ENCODE assay signal across 8 mouse cellular contexts in genomic region chr2:31381292-31381846, GRCm38 (mm10).
DNase-seq lines count a peak whose midpoint lies in the region; ATAC-seq and TF ChIP-seq lines count a peak whose summit lies in the region.

No protein-coding gene starts in this region.

- TF ChIP-seq POLR2A in CH12.LX (IDR thresholded peaks at IDR 0.05; ENCODE audit: low read depth, low read length), result no peak

- WGBS in lung, embryonic 16.5 days, result 53% methylated on average over 4 of the region's 4 CpGs

- ATAC-seq in lung, embryonic 16.5 days (ENCODE audit: low read depth), result peak; percentile 41
- ATAC-seq in monocyte, adult 5-6 weeks (replicated peaks; ENCODE audit: insufficient number of reproducible peaks, low FRiP score, low TSS enrichment, poor library complexity, severe bottlenecking), result no peak; the same call in 1 of the 2 replicates

- H3K9ac ChIP-seq in CH12.LX (ENCODE audit: insufficient read depth, low read depth), result no peak overlapping the region
- no peak overlapping the region for H3K9ac ChIP-seq in lung, embryonic 16.5 days (ENCODE audit: low read length)

- H3K27me3 ChIP-seq in CH12.LX (replicated peaks), result peaks cover 97% of the 10 kb centered on the region
- no peaks in the 10 kb centered on the region; the same call in 1 of the 2 replicates for H3K27me3 ChIP-seq in lung, embryonic 16.5 days (ENCODE audit: control insufficient read depth, insufficient read depth, low read depth, low read length)

- intact Hi-C loops in heart, postnatal 14 days (cut with DNase I), result loop anchor here (5.0 kb wide), 2 partner anchors 79 to 174 kb away; no protein-coding TSS in a partner anchor

- H3K36me3 ChIP-seq in CH12.LX (replicated peaks in 1 of 2; ENCODE audit: control insufficient read depth in 1 of 2, insufficient read depth in 1 of 2, low read length in 1 of 2), result no peaks in the 10 kb centered on the region
- H3K36me3 ChIP-seq in lung, embryonic 16.5 days (ENCODE audit: control insufficient read depth, insufficient read depth, low read length), result no peaks in the 10 kb centered on the region

- dilution Hi-C loops in CH12.LX (cut with MboI; ENCODE audit: extremely low pct_ligation_motif_present, extremely low pct_unique_long_range_greater_than_20kb, low sequenced_read_pairs), result no loop called here

- DNase-seq in CH12.LX (ENCODE audit: extremely low read depth), result peak; percentile 60
- DNase-seq in NIH3T3 (ENCODE audit: low read depth), result peak; percentile 75
- peak; percentile 92 to 94 for DNase-seq in cerebellum, postnatal 14 days
- peak; percentile 46 to 67 for DNase-seq in heart, postnatal 14 days
- DNase-seq in kidney, postnatal 36 days, result peak; percentile 41 to 68
- peak; percentile 78 for DNase-seq in retina, postnatal 1 day

- no peaks in the 10 kb centered on the region for H3K79me2 ChIP-seq in CH12.LX (replicated peaks; ENCODE audit: control insufficient read depth, extremely low read depth, insufficient read depth, poor library complexity, severe bottlenecking)

- in situ Hi-C loops in CH12.LX (cut with MboI; ENCODE audit: low pct_ligation_motif_present, low pct_unique_long_range_greater_than_20kb, low sequenced_read_pairs), result no loop called here

- no peak overlapping the region for H3K4me3 ChIP-seq in CH12.LX (replicated peaks in 1 of 3; ENCODE audit: low read depth in 2 of 3, low read length in 2 of 3, poor library complexity in 1 of 3)
- H3K4me3 ChIP-seq in lung, embryonic 16.5 days (ENCODE audit: low read length), result no peak overlapping the region

- peak; percentile 80 to 98 for TF ChIP-seq CTCF in CH12.LX (conservative IDR thresholded peaks at IDR 0.05 in 1 of 2, IDR thresholded peaks at IDR 0.05 in 1 of 2; ENCODE audit: low read depth in 2 of 2, low read length in 2 of 2)

- no peak overlapping the region for H3K4me2 ChIP-seq in CH12.LX (ENCODE audit: insufficient read depth, low read depth, poor library complexity, severe bottlenecking)
- no peak overlapping the region for H3K4me2 ChIP-seq in lung, embryonic 16.5 days (ENCODE audit: low read depth, low read length)

- peak; percentile 70 for TF ChIP-seq RAD21 in CH12.LX (IDR thresholded peaks at IDR 0.05; ENCODE audit: low read depth, low read length)

- no peak overlapping the region for H3K27ac ChIP-seq in CH12.LX (ENCODE audit: insufficient read depth, low read depth)
- H3K27ac ChIP-seq in lung, embryonic 16.5 days (ENCODE audit: low read length), result no peak overlapping the region

- H3K9me3 ChIP-seq in CH12.LX (replicated peaks; ENCODE audit: low read length), result no peaks in the 10 kb centered on the region
- no peaks in the 10 kb centered on the region for H3K9me3 ChIP-seq in lung, embryonic 16.5 days (ENCODE audit: control insufficient read depth, low read length)

- no peaks in the 10 kb centered on the region for H3K4me1 ChIP-seq in CH12.LX (ENCODE audit: control insufficient read depth in 1 of 2, insufficient read depth in 2 of 2)
- H3K4me1 ChIP-seq in lung, embryonic 16.5 days (replicated peaks; ENCODE audit: control insufficient read depth, insufficient read depth, low read length), result no peaks in the 10 kb centered on the region

- no peak for TF ChIP-seq EP300 in CH12.LX (IDR thresholded peaks at IDR 0.05; ENCODE audit: low read length)

TF ChIP-seq in CH12.LX, 34 proteins besides CTCF, POLR2A, EP300 and RAD21:
- no peak for TF ChIP-seq TBP (conservative IDR thresholded peaks at IDR 0.05; ENCODE audit: low read depth, low read length)
- TF ChIP-seq ZKSCAN1 (IDR thresholded peaks at IDR 0.05; ENCODE audit: borderline replicate concordance, low read depth, low read length), result no peak
- TF ChIP-seq ZNF384 (IDR thresholded peaks at IDR 0.05; ENCODE audit: low read depth, low read length), result no peak
- 0 out of 2 replicates have a peak, but pooled peaks have one; percentile 14 for TF ChIP-seq NELFE (IDR thresholded peaks at IDR 0.05; ENCODE audit: low read depth, low read length)
- TF ChIP-seq ZMIZ1 (IDR thresholded peaks at IDR 0.05; ENCODE audit: low read depth, low read length), result no peak
- TF ChIP-seq BHLHE40 (IDR thresholded peaks at IDR 0.05; ENCODE audit: low read depth, low read length), result no peak
- TF ChIP-seq IRF4 (IDR thresholded peaks at IDR 0.05; ENCODE audit: low read depth, low read length), result no peak
- no peak for TF ChIP-seq MAX (IDR thresholded peaks at IDR 0.05; ENCODE audit: low read length)
- 0 out of 2 replicates have a peak, but pooled peaks have one; percentile 6 for TF ChIP-seq NRF1 (IDR thresholded peaks at IDR 0.05; ENCODE audit: low read depth, low read length)
- TF ChIP-seq USF2 (conservative IDR thresholded peaks at IDR 0.05; ENCODE audit: low read depth, low read length), result no peak
- TF ChIP-seq ZC3H11A (IDR thresholded peaks at IDR 0.05; ENCODE audit: low read depth, low read length), result no peak
- TF ChIP-seq SMC3 (IDR thresholded peaks at IDR 0.05; ENCODE audit: low read depth, low read length), result peak; percentile 50
